Mouse (Mus musculus) MEL (cell line): Measurements from ENCODE around the gene Rfc4. TPM values are rescaled to one million over a fixed set of nuclear protein-coding genes. Genes with fewer than 3 reads are reported as not detected.
"Not testable (repeated sequence)": the region's sequence is repeated elsewhere in the genome, so short reads cannot be mapped to it uniquely, and the experiment has no call there.

Source experiments
- DNase-seq: peaks from one replicate; pipeline ENCODE4 v3.0.0; 2011; ENCODE audit warnings: low read depth, low spot score
- H3K27ac ChIP-seq: 2 replicates; pipeline ENCODE4 v1.5.1; 2012; ENCODE audit warnings: low read depth, mild to moderate bottlenecking, control low read depth, low read length, moderate library complexity; ENCODE audit not compliant: control insufficient read depth
- H3K27me3 ChIP-seq, 2 experiments: fragments of 150-350 bp in 1 of 2; sonication (generic) in 1 of 2; 2 replicates each; pipeline ENCODE4 v1.6.1; 2012; ENCODE audit warnings: low read length in 2 of 2, mild to moderate bottlenecking in 2 of 2, improper control_type of control experiment in 1 of 2, moderate library complexity in 1 of 2; ENCODE audit not compliant: insufficient read depth in 2 of 2, control insufficient read depth in 1 of 2
- H3K36me3 ChIP-seq, 2 experiments: 2 replicates each; pipeline ENCODE4 v1.6.1; 2012 to 2014; ENCODE audit warnings: low read length in 2 of 2, improper control_type of control experiment in 1 of 2, inconsistent platforms in 1 of 2, mild to moderate bottlenecking in 1 of 2; ENCODE audit not compliant: insufficient read depth in 2 of 2, control insufficient read depth in 1 of 2
- H3K4me1 ChIP-seq, 2 experiments: fragments of 150-350 bp in 1 of 2; sonication (generic) in 1 of 2; 2 replicates each; pipeline ENCODE4 v1.6.1; 2012; ENCODE audit warnings: low read length in 2 of 2, improper control_type of control experiment in 1 of 2, mild to moderate bottlenecking in 1 of 2; ENCODE audit not compliant: insufficient read depth in 2 of 2, control insufficient read depth in 1 of 2
- H3K4me3 ChIP-seq, 2 experiments: fragments of 150-350 bp in 1 of 2; sonication (generic) in 1 of 2; 2 replicates each; pipeline ENCODE4 v1.5.1; 2012; ENCODE audit warnings: low read depth in 2 of 2, low read length in 2 of 2, mild to moderate bottlenecking in 2 of 2, moderate library complexity in 2 of 2, control low read depth in 1 of 2, improper control_type of control experiment in 1 of 2; ENCODE audit not compliant: control insufficient read depth in 1 of 2, insufficient read depth in 1 of 2
- H3K79me2 ChIP-seq: 2 replicates; pipeline ENCODE4 v1.6.1; 2012; ENCODE audit warnings: mild to moderate bottlenecking, low read length, moderate library complexity; ENCODE audit not compliant: control insufficient read depth, poor library complexity, insufficient read depth
- H3K9ac ChIP-seq: 2 replicates; pipeline ENCODE4 v1.6.1; 2012; ENCODE audit warnings: low read depth, mild to moderate bottlenecking, control low read depth, low read length, moderate library complexity; ENCODE audit not compliant: control insufficient read depth, poor library complexity, severe bottlenecking
- H3K9me3 ChIP-seq: fragments of 150-350 bp; sonication (generic); replicated peaks from 2 replicates; pipeline ENCODE4 v1.6.1; 2012; ENCODE audit warnings: mild to moderate bottlenecking, low read length, improper control_type of control experiment, moderate library complexity; ENCODE audit not compliant: insufficient read depth
- CTCF ChIP-seq, 3 experiments: IDR thresholded peaks in 2 of 3; conservative IDR thresholded peaks in 1 of 3; 2 replicates each; pipeline ENCODE4 v1.5.1; 2011 to 2012; ENCODE audit warnings: low read length in 3 of 3, low read depth in 2 of 3, mild to moderate bottlenecking in 2 of 3, improper control_type of control experiment in 1 of 3, inconsistent platforms in 1 of 3, mixed read lengths in 1 of 3, moderate library complexity in 1 of 3; ENCODE audit not compliant: control insufficient read depth in 1 of 3, insufficient read depth in 1 of 3, poor library complexity in 1 of 3, severe bottlenecking in 1 of 3
- E2F4 ChIP-seq: IDR thresholded peaks from 2 replicates; pipeline ENCODE4 v1.6.1; 2011; ENCODE audit warnings: low read depth, low read length, improper control_type of control experiment, borderline replicate concordance
- EP300 ChIP-seq, 2 experiments: IDR thresholded peaks; 2 replicates each; pipeline ENCODE4 v1.6.1; 2011; ENCODE audit warnings: improper control_type of control experiment in 2 of 2, low read length in 2 of 2, low read depth in 1 of 2, mild to moderate bottlenecking in 1 of 2
- MEF2A ChIP-seq: IDR thresholded peaks from 2 replicates; pipeline ENCODE4 v1.6.1; 2014; ENCODE audit warnings: low read depth, mild to moderate bottlenecking, inconsistent platforms, low read length, improper control_type of control experiment; ENCODE audit not compliant: poor library complexity, insufficient replicate concordance, severe bottlenecking; ENCODE audit errors: extremely low read depth
- MXI1 ChIP-seq: IDR thresholded peaks from 2 replicates; pipeline ENCODE4 v1.6.1; 2011; ENCODE audit warnings: mild to moderate bottlenecking, low read depth, low read length, improper control_type of control experiment
- RAD21 ChIP-seq: IDR thresholded peaks from 2 replicates; pipeline ENCODE4 v1.6.1; 2011; ENCODE audit warnings: mild to moderate bottlenecking, low read depth, low read length, improper control_type of control experiment
- SMC3 ChIP-seq: IDR thresholded peaks from 2 replicates; pipeline ENCODE4 v1.6.1; 2011; ENCODE audit warnings: low read depth, low read length, improper control_type of control experiment
- UBTF ChIP-seq: IDR thresholded peaks from 2 replicates; pipeline ENCODE4 v1.6.1; 2012; ENCODE audit warnings: low read depth, mild to moderate bottlenecking, inconsistent platforms, low read length, improper control_type of control experiment, moderate library complexity, borderline replicate concordance; ENCODE audit not compliant: insufficient read depth
- USF1 ChIP-seq: IDR thresholded peaks from 2 replicates; pipeline ENCODE4 v1.6.1; 2014; ENCODE audit warnings: low read depth, mild to moderate bottlenecking, inconsistent platforms, low read length, improper control_type of control experiment, moderate library complexity
- ZKSCAN1 ChIP-seq: IDR thresholded peaks from 2 replicates; pipeline ENCODE4 v1.6.1; 2012; ENCODE audit warnings: low read depth, mild to moderate bottlenecking, inconsistent platforms, low read length, improper control_type of control experiment, moderate library complexity
- ZMIZ1 ChIP-seq: IDR thresholded peaks from 2 replicates; pipeline ENCODE4 v1.6.1; 2012; ENCODE audit warnings: low read depth, mild to moderate bottlenecking, inconsistent platforms, low read length, improper control_type of control experiment, moderate library complexity
- polyA plus RNA-seq, 2 experiments: library from polyadenylated mRNA; stranded (reverse) in 1 of 2; unstranded in 1 of 2; fragments of >175 nt in 1 of 2; fragments of >200 nt in 1 of 2; gene quantifications; 2 replicates each; pipeline versions ENCODE4 v1.2.1 to v1.2.4; 2012; ENCODE audit warnings: low replicate concordance in 2 of 2, low read depth in 1 of 2; ENCODE audit not compliant: insufficient read length in 2 of 2, insufficient read depth in 1 of 2, missing spikeins in 1 of 2
- total RNA-seq: library from RNA; depleted of rRNA; stranded (reverse); fragments of 300-350 nt; gene quantifications from 2 replicates; pipeline ENCODE4 v1.2.3, GENCODE M21; 2012

The Rfc4 gene
- total and polyA plus RNA-seq, 3 experiments = 52.1 to 93.2 TPM; not detected in 1

GRCm38 (mm10) chr16:23093321-23093953, 34.1 kb downstream of the Rfc4 start:
- no peaks in the 10 kb centered on the region for H3K36me3 ChIP-seq
- H3K79me2 ChIP-seq = no peaks in the 10 kb centered on the region
- H3K27me3 ChIP-seq = no peaks in the 10 kb centered on the region
- H3K27ac ChIP-seq = no peak overlapping the region
- H3K4me1 ChIP-seq = peaks cover 0 to 2% of the 10 kb centered on the region in 2 experiments; a peak in 1 of 4 replicates
- H3K9ac ChIP-seq = no peak overlapping the region
- no peak for DNase-seq
- no peak overlapping the region for H3K4me3 ChIP-seq
- TF ChIP-seq E2F4 (no peak), UBTF (no peak), MEF2A (no peak), EP300 (IDR thresholded peaks at IDR 0.05; ENCODE audit: low read depth in 1 of 2, low read length in 2 of 2) (no peak), MXI1 (no peak), ZMIZ1 (no peak), USF1 (no peak), ZKSCAN1 (no peak)
- TF ChIP-seq, all 39 proteins: peak for 0
- H3K9me3 ChIP-seq = no peaks in the 10 kb centered on the region

GRCm38 (mm10) chr16:23091345-23091744, 36.2 kb downstream of the Rfc4 start:
- not testable (repeated sequence) for H3K9ac ChIP-seq, H3K27me3 ChIP-seq

DNA sequence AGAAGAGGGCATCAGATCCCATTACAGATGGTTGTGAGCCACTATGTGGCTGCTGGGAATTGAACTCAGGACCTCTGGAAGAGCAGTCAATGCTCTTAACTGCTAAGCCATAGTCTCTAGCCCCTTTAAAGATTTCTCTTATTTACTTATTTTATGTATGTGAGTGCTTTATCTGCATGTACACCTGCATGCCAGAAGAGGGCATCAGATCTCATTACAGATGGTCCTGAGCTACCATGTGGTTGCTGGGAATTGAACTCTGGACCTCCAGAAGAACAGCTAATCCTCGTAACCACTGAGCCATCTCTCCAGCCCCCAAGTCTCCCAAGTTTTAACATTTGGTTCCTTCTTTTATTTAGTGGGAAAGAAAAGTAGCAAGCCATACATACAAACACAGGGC, 39.0 kb downstream of the Rfc4 start:
- DNase-seq = peak; percentile 5
- H3K9ac ChIP-seq, H3K27ac ChIP-seq, H3K4me3 ChIP-seq, H3K79me2 ChIP-seq, H3K36me3 ChIP-seq, H3K27me3 ChIP-seq, H3K4me1 ChIP-seq, H3K9me3 ChIP-seq: not testable (repeated sequence)
- TF ChIP-seq CTCF (IDR thresholded peaks at IDR 0.05 in 2 of 3, conservative IDR thresholded peaks at IDR 0.05 in 1 of 3; ENCODE audit: control insufficient read depth in 1 of 3, insufficient read depth in 1 of 3, low read depth in 2 of 3, low read length in 3 of 3, poor library complexity in 1 of 3, severe bottlenecking in 1 of 3) (peak in 2 of 3 experiments; percentile 26 to 41; a peak in 3 of 6 replicates), SMC3 (peak; percentile 51), RAD21 (peak; percentile 14)

More at GRCm38 (mm10) chr16:23091345-23091744, 36.2 kb downstream of the Rfc4 start:
- H3K9me3 ChIP-seq, H3K27ac ChIP-seq, H3K4me3 ChIP-seq, H3K4me1 ChIP-seq, H3K36me3 ChIP-seq, H3K79me2 ChIP-seq, DNase-seq: not testable (repeated sequence)
